Mouse (Mus musculus): ENCODE measurements around the gene Svep1.

The Svep1 gene

GRCm38 (mm10) chr4:58174435-58174987 is 32.1 kb downstream of the Svep1 start:
- in situ Hi-C loops (cut with MboI; ENCODE audit: unreplicated experiment in 2 of 2) = no loop called here

GRCm38 (mm10) chr4:58173401-58173800 is 33.3 kb downstream of the Svep1 start:
- in situ Hi-C loops (cut with MboI; ENCODE audit: unreplicated experiment in 2 of 2) = no loop called here

GRCm38 (mm10) chr4:58170430-58170829 is 36.2 kb downstream of the Svep1 start:
- in situ Hi-C loops (cut with MboI; ENCODE audit: unreplicated experiment in 2 of 2) = no loop called here

- in situ Hi-C loops (cut with MboI; ENCODE audit: unreplicated experiment in 2 of 2) = no loop called here
Observed at GRCm38 (mm10) chr4:58169918-58170317, 36.7 kb downstream of the Svep1 start.

GRCm38 (mm10) chr4:58168366-58168765 is 38.3 kb downstream of the Svep1 start:
- in situ Hi-C loops (cut with MboI; ENCODE audit: unreplicated experiment in 2 of 2) = no loop called here

- in situ Hi-C loops (cut with MboI; ENCODE audit: unreplicated experiment in 2 of 2) = no loop called here
Observed at GRCm38 (mm10) chr4:58165711-58166110, 40.9 kb downstream of the Svep1 start.

- in situ Hi-C loops (cut with MboI; ENCODE audit: unreplicated experiment in 2 of 2) = no loop called here
Observed at GRCm38 (mm10) chr4:58161901-58162300, 44.8 kb downstream of the Svep1 start.

- in situ Hi-C loops (cut with MboI; ENCODE audit: unreplicated experiment in 2 of 2) = no loop called here
Observed at GRCm38 (mm10) chr4:58159564-58159963, 47.1 kb downstream of the Svep1 start.

- in situ Hi-C loops (cut with MboI; ENCODE audit: unreplicated experiment in 2 of 2) = no loop called here
Observed at GRCm38 (mm10) chr4:58150301-58150700, 56.4 kb downstream of the Svep1 start.

GRCm38 (mm10) chr4:58149186-58149585 is 57.5 kb downstream of the Svep1 start:
- in situ Hi-C loops (cut with MboI; ENCODE audit: unreplicated experiment in 2 of 2) = no loop called here

GRCm38 (mm10) chr4:58148547-58148946 is 58.1 kb downstream of the Svep1 start:
- in situ Hi-C loops (cut with MboI; ENCODE audit: unreplicated experiment in 2 of 2) = no loop called here

GRCm38 (mm10) chr4:58146676-58147075 is 60.0 kb downstream of the Svep1 start:
- in situ Hi-C loops (cut with MboI; ENCODE audit: unreplicated experiment in 2 of 2) = no loop called here

GRCm38 (mm10) chr4:58139764-58140556 is 66.7 kb downstream of the Svep1 start:
- in situ Hi-C loops (cut with MboI; ENCODE audit: unreplicated experiment in 2 of 2) = no loop called here

GRCm38 (mm10) chr4:58139241-58139640 is 67.4 kb downstream of the Svep1 start:
- in situ Hi-C loops (cut with MboI; ENCODE audit: unreplicated experiment in 2 of 2) = no loop called here

GRCm38 (mm10) chr4:58133610-58134309 is 72.9 kb downstream of the Svep1 start:
- in situ Hi-C loops (cut with MboI; ENCODE audit: unreplicated experiment in 2 of 2) = no loop called here

- in situ Hi-C loops (cut with MboI; ENCODE audit: unreplicated experiment in 2 of 2) = no loop called here
Observed at GRCm38 (mm10) chr4:58129844-58130243, 76.8 kb downstream of the Svep1 start.

GRCm38 (mm10) chr4:58127024-58127423 is 79.6 kb downstream of the Svep1 start:
- in situ Hi-C loops (cut with MboI; ENCODE audit: unreplicated experiment in 2 of 2) = no loop called here

- in situ Hi-C loops (cut with MboI; ENCODE audit: unreplicated experiment in 2 of 2) = no loop called here
Observed at GRCm38 (mm10) chr4:58115452-58115851, 91.2 kb downstream of the Svep1 start.

- in situ Hi-C loops (cut with MboI; ENCODE audit: unreplicated experiment in 2 of 2) = no loop called here
Observed at GRCm38 (mm10) chr4:58111008-58111407, 95.7 kb downstream of the Svep1 start.

- in situ Hi-C loops (cut with MboI; ENCODE audit: unreplicated experiment in 2 of 2) = no loop called here
Observed at GRCm38 (mm10) chr4:58109793-58110192, 96.9 kb downstream of the Svep1 start.

GRCm38 (mm10) chr4:58108364-58108763 is 98.3 kb downstream of the Svep1 start:
- in situ Hi-C loops (cut with MboI; ENCODE audit: unreplicated experiment in 2 of 2) = no loop called here
